Mouse (Mus musculus): ENCODE measurements around the gene Serpina3g.

Serpina3g gene

GRCm38 (mm10) chr12:104278216-104279055, 42.4 kb downstream of the Serpina3g start:
- ATAC-seq (ENCODE audit: insufficient number of reproducible peaks, low FRiP score, low TSS enrichment): no peak

- ATAC-seq (ENCODE audit: insufficient number of reproducible peaks, low FRiP score, low TSS enrichment): no peak
These were observed 43.0 kb downstream of the Serpina3g start for GRCm38 (mm10) chr12:104279056-104279435.

GRCm38 (mm10) chr12:104283380-104283779, 47.3 kb downstream of the Serpina3g start:
- ATAC-seq (ENCODE audit: insufficient number of reproducible peaks, low FRiP score, low TSS enrichment): no peak

GRCm38 (mm10) chr12:104288336-104288735, 52.3 kb downstream of the Serpina3g start:
- no peak for ATAC-seq (ENCODE audit: insufficient number of reproducible peaks, low FRiP score, low TSS enrichment)

GRCm38 (mm10) chr12:104289872-104290271, 53.8 kb downstream of the Serpina3g start:
- no peak for ATAC-seq (ENCODE audit: insufficient number of reproducible peaks, low FRiP score, low TSS enrichment)
